Mouse (Mus musculus): Measurements from ENCODE around the gene Ss18l1.

Gene Ss18l1

GRCm38 (mm10) chr2:180042256-180042857 lies at the start of gene Ss18l1, which contains the start of gene Psma7:
TSS of gene Ss18l1 (plus strand) at chr2:180042509.
TSS of gene Psma7 (minus strand) at chr2:180042433.
- peak; percentile 87 for DNase-seq

GRCm38 (mm10) chr2:179993071-179993470 lies 49.2 kb upstream of the Ss18l1 start:
- DNase-seq = no peak

GRCm38 (mm10) chr2:179998431-179998830 lies 43.9 kb upstream of the Ss18l1 start:
- DNase-seq = no peak

- DNase-seq = no peak
Measured at GRCm38 (mm10) chr2:180001635-180002034, 40.7 kb upstream of the Ss18l1 start.

- no peak for DNase-seq
Measured at GRCm38 (mm10) chr2:180005656-180006351, 36.5 kb upstream of the Ss18l1 start.

GRCm38 (mm10) chr2:180006352-180007017 lies 35.8 kb upstream of the Ss18l1 start:
- DNase-seq = no peak

- no peak for DNase-seq
Measured at GRCm38 (mm10) chr2:180010686-180011085, 31.6 kb upstream of the Ss18l1 start.

GRCm38 (mm10) chr2:180011370-180011769 lies 30.9 kb upstream of the Ss18l1 start:
- DNase-seq = no peak

GRCm38 (mm10) chr2:180013686-180014085 lies 28.6 kb upstream of the Ss18l1 start:
- DNase-seq = no peak

- DNase-seq = no peak
Measured at GRCm38 (mm10) chr2:180017632-180018031, 24.7 kb upstream of the Ss18l1 start.

GRCm38 (mm10) chr2:180018573-180018972 lies 23.7 kb upstream of the Ss18l1 start:
- no peak for DNase-seq

- DNase-seq = peak; percentile 64
Measured at GRCm38 (mm10) chr2:180020091-180020661, 22.1 kb upstream of the Ss18l1 start.

- DNase-seq = no peak
Measured at GRCm38 (mm10) chr2:180020919-180021318, 21.4 kb upstream of the Ss18l1 start.

- DNase-seq = no peak
Measured at GRCm38 (mm10) chr2:180022751-180023150, 19.6 kb upstream of the Ss18l1 start.

- DNase-seq = peak; percentile 99
Measured at GRCm38 (mm10) chr2:180024401-180025098, 17.8 kb upstream of the Ss18l1 start, which contains the start of gene Lsm14b. TSS of gene Lsm14b (plus strand) at chr2:180024987.

- no peak for DNase-seq
Measured at GRCm38 (mm10) chr2:180025135-180025860, 17.0 kb upstream of the Ss18l1 start.

- no peak for DNase-seq
Measured at GRCm38 (mm10) chr2:180025861-180026200, 16.5 kb upstream of the Ss18l1 start.

- DNase-seq = no peak
Measured at GRCm38 (mm10) chr2:180027768-180028167, 14.5 kb upstream of the Ss18l1 start.

- no peak for DNase-seq
Measured at GRCm38 (mm10) chr2:180031270-180031669, 11.0 kb upstream of the Ss18l1 start.

GRCm38 (mm10) chr2:180032925-180033324 lies 9.4 kb upstream of the Ss18l1 start:
- no peak for DNase-seq

- DNase-seq = no peak
Measured at GRCm38 (mm10) chr2:180033956-180034355, 8.4 kb upstream of the Ss18l1 start.

GRCm38 (mm10) chr2:180034753-180035152 lies 7.6 kb upstream of the Ss18l1 start:
- no peak for DNase-seq
